Mouse (Mus musculus) hindbrain, embryonic 11.5 days (tissue): ENCODE data around the gene Micall2. TPM values are rescaled to one million over a fixed set of nuclear protein-coding genes. Genes with fewer than 3 reads are reported as not detected.
A peak's percentile ranks its signal among the peaks of the same experiment; 100 is the strongest.

Experiments used
- ATAC-seq: fragments of 200-750 bp; cut with Nextera tagmentation; 2 replicates; pipeline ENCODE4 v1.8.0; 2017; ENCODE audit warnings: mild to moderate bottlenecking, moderate TSS enrichment, moderate library complexity; ENCODE audit not compliant: low FRiP score
- DNase-seq: peaks from one replicate; pipeline ENCODE4 v3.0.0-alpha.2; 2015; ENCODE audit warnings: low spot score
- H3K27ac ChIP-seq: fragments of 300-500 bp; sonication (generic); 2 replicates; pipeline ENCODE4 v1.5.1; 2014; ENCODE audit warnings: mild to moderate bottlenecking, low read depth, low read length
- H3K27me3 ChIP-seq: fragments of 300-500 bp; sonication (generic); 2 replicates; pipeline ENCODE4 v1.6.1; 2014; ENCODE audit warnings: mild to moderate bottlenecking, low read length, moderate library complexity, mixed read lengths; ENCODE audit not compliant: control insufficient read depth, insufficient read depth
- H3K36me3 ChIP-seq: fragments of 300-500 bp; sonication (generic); 2 replicates; pipeline ENCODE4 v1.6.1; 2014; ENCODE audit warnings: mild to moderate bottlenecking, low read length, moderate library complexity, mixed read lengths; ENCODE audit not compliant: control insufficient read depth, insufficient read depth
- H3K4me1 ChIP-seq: fragments of 300-500 bp; sonication (generic); replicated peaks from 2 replicates; pipeline ENCODE4 v1.6.1; 2014; ENCODE audit warnings: low read length, mixed read lengths; ENCODE audit not compliant: control insufficient read depth, insufficient read depth
- H3K4me2 ChIP-seq: fragments of 300-500 bp; sonication (generic); replicated peaks from 2 replicates; pipeline ENCODE4 v1.6.1; 2014; ENCODE audit warnings: mild to moderate bottlenecking, low read depth, low read length
- H3K4me3 ChIP-seq: fragments of 300-500 bp; sonication (generic); 2 replicates; pipeline ENCODE4 v1.5.1; 2014; ENCODE audit warnings: low read depth, low read length
- H3K9ac ChIP-seq: fragments of 300-500 bp; sonication (generic); 2 replicates; pipeline ENCODE4 v1.6.1; 2014; ENCODE audit warnings: low read depth, low read length
- H3K9me3 ChIP-seq: fragments of 300-500 bp; sonication (generic); 2 replicates; pipeline ENCODE4 v1.6.1; 2016; ENCODE audit warnings: low read length; ENCODE audit not compliant: control insufficient read depth
- WGBS: fragments of 180-500 bp; shearing (Covaris S2); extraction: QIAGEN DNeasy Blood & Tissue Kit; methylation state at CpG from one replicate; pipeline ENCODE4 v1.1.7; 2014; 5-methylcytosine and 5-hydroxymethylcytosine counted together
- polyA plus RNA-seq: library from polyadenylated mRNA; unstranded; fragments of >200 nt; fragmentation: Nextera tagmentation; extraction: Ambion mirVana; gene quantifications from 2 replicates; pipeline ENCODE4 v1.2.1, GENCODE M21; 2014

Micall2 gene
- polyA plus RNA-seq, 1 experiment from 2014 or later = 4.0 TPM

- ATAC-seq (no peak), DNase-seq (no peak)
- Histone ChIP-seq H3K9me3 (no peaks in the 10 kb centered on the region), H3K36me3 (no peaks in the 10 kb centered on the region), H3K4me3 (no peak overlapping the region), H3K27ac (no peak overlapping the region), H3K9ac (no peak overlapping the region), H3K27me3 (peaks cover 54% of the 10 kb centered on the region), H3K4me2 (no peak overlapping the region), H3K4me1 (peaks cover 2% of the 10 kb centered on the region; the same call in 1 of the 2 replicates)
- WGBS = 73% methylated on average over 7 of the region's 8 CpGs
Measured at GRCm38 (mm10) chr5:139661713-139662112, 74.4 kb downstream of the Micall2 start.

- H3K27ac ChIP-seq = 0 out of 2 replicates have a peak overlapping the region, but pooled peaks have one; percentile 24
Measured at GRCm38 (mm10) chr5:139659307-139659706, 76.8 kb downstream of the Micall2 start.

GRCm38 (mm10) chr5:139658865-139659264, 77.3 kb downstream of the Micall2 start:
- Histone ChIP-seq H3K9me3 (no peaks in the 10 kb centered on the region), H3K36me3 (no peaks in the 10 kb centered on the region), H3K9ac (no peak overlapping the region), H3K4me3 (no peak overlapping the region), H3K27ac (peak overlapping the region; percentile 24; the same call in 1 of the 2 replicates), H3K4me1 (peaks cover 2% of the 10 kb centered on the region; the same call in 1 of the 2 replicates), H3K27me3 (peaks cover 39% of the 10 kb centered on the region), H3K4me2 (no peak overlapping the region)
- DNase-seq (peak; percentile 29), ATAC-seq (peak; percentile 17; the same call in 1 of the 2 replicates)
- 26% methylated on average over 7 of the region's 7 CpGs for WGBS

More at GRCm38 (mm10) chr5:139659307-139659706, 76.8 kb downstream of the Micall2 start:
- 0 out of 2 replicates have a peak overlapping the region, but pooled peaks have one; percentile 7 for H3K9ac ChIP-seq
- peak; percentile 55 for DNase-seq
- ATAC-seq = peak; percentile 59; the same call in 1 of the 2 replicates
- H3K4me2 ChIP-seq = peak overlapping the region; percentile 28; the same call in 1 of the 2 replicates
- WGBS = 1% methylated on average over 18 of the region's 18 CpGs
- H3K36me3 ChIP-seq = no peaks in the 10 kb centered on the region
- peaks cover 40% of the 10 kb centered on the region for H3K27me3 ChIP-seq
- no peak overlapping the region for H3K4me3 ChIP-seq
- H3K9me3 ChIP-seq = no peaks in the 10 kb centered on the region
- peaks cover 2% of the 10 kb centered on the region; the same call in 1 of the 2 replicates for H3K4me1 ChIP-seq

- Histone ChIP-seq H3K27ac (no peak overlapping the region), H3K27me3 (peaks cover 37% of the 10 kb centered on the region), H3K4me3 (no peak overlapping the region), H3K4me1 (peaks cover 2% of the 10 kb centered on the region; the same call in 1 of the 2 replicates), H3K9ac (no peak overlapping the region), H3K4me2 (no peak overlapping the region), H3K9me3 (no peaks in the 10 kb centered on the region), H3K36me3 (no peaks in the 10 kb centered on the region)
- 66% methylated on average over 10 of the region's 10 CpGs for WGBS
- no peak for ATAC-seq
- no peak for DNase-seq
Measured at GRCm38 (mm10) chr5:139657959-139658602, 78.1 kb downstream of the Micall2 start.

Other genes starting within 250 kb of the Micall2 start
- 57.9 and 66.8 TPM in 2 replicates for gene Uncx, start 192.8 kb downstream of the Micall2 start, polyA plus RNA-seq
- 26.3 and 28.3 TPM in 2 replicates for gene Ints1, start 39.3 kb upstream of the Micall2 start, polyA plus RNA-seq
- 5.2 and 6.3 TPM in 2 replicates for gene Mafk, start 55.2 kb upstream of the Micall2 start, polyA plus RNA-seq
- gene Tmem184a, start 83.6 kb upstream of the Micall2 start, polyA plus RNA-seq = 1.1 and 1.2 TPM in 2 replicates
- not detected in 2 replicates for gene Gm26938, start 90.1 kb upstream of the Micall2 start, polyA plus RNA-seq
- gene Psmg3, start 90.5 kb upstream of the Micall2 start, polyA plus RNA-seq = 74.5 and 77.3 TPM in 2 replicates
- 1.3 and 1.5 TPM in 2 replicates for gene Elfn1, start 171.6 kb upstream of the Micall2 start, polyA plus RNA-seq